Mouse (Mus musculus) stomach, embryonic 14.5 days (tissue): ENCODE data around the gene Gm7029. TPM values are rescaled to one million over a fixed set of nuclear protein-coding genes. Genes with fewer than 3 reads are reported as not detected.
"Not testable (repeated sequence)": the region's sequence is repeated elsewhere in the genome, so short reads cannot be mapped to it uniquely, and the experiment has no call there.

Experiments
- ATAC-seq: fragments of 200-750 bp; cut with Nextera tagmentation; 2 replicates; pipeline ENCODE4 v1.8.0; 2017; ENCODE audit warnings: low read depth, moderate TSS enrichment; ENCODE audit not compliant: insufficient number of reproducible peaks, insufficient read depth, low FRiP score
- H3K27ac ChIP-seq: fragments of 300-500 bp; sonication (generic); 2 replicates; pipeline ENCODE4 v1.5.1; 2014; ENCODE audit warnings: mild to moderate bottlenecking, low read length, moderate library complexity, mixed read lengths
- H3K27me3 ChIP-seq: fragments of 300-500 bp; sonication (generic); 2 replicates; pipeline ENCODE4 v1.6.1; 2014; ENCODE audit warnings: low read length, control low read depth, mixed read lengths; ENCODE audit not compliant: control insufficient read depth, insufficient read depth
- H3K36me3 ChIP-seq: fragments of 300-500 bp; sonication (generic); 2 replicates; pipeline ENCODE4 v1.6.1; 2014; ENCODE audit warnings: mild to moderate bottlenecking, control low read depth, low read length, moderate library complexity, mixed read lengths; ENCODE audit not compliant: control insufficient read depth, insufficient read depth
- H3K4me1 ChIP-seq: fragments of 300-500 bp; sonication (generic); 2 replicates; pipeline ENCODE4 v1.6.1; 2014; ENCODE audit warnings: low read length, control low read depth, mixed read lengths; ENCODE audit not compliant: control insufficient read depth, insufficient read depth
- H3K4me2 ChIP-seq: fragments of 300-500 bp; sonication (generic); replicated peaks from 2 replicates; pipeline ENCODE4 v1.6.1; 2014; ENCODE audit warnings: low read depth, low read length, control low read depth
- H3K4me3 ChIP-seq: fragments of 300-500 bp; sonication (generic); 2 replicates; pipeline ENCODE4 v1.5.1; 2014; ENCODE audit warnings: low read depth, low read length, control low read depth
- H3K9ac ChIP-seq: fragments of 300-500 bp; sonication (generic); replicated peaks from 2 replicates; pipeline ENCODE4 v1.6.1; 2014; ENCODE audit warnings: low read depth, mild to moderate bottlenecking, control low read depth, low read length, moderate library complexity, mixed read lengths
- H3K9me3 ChIP-seq: fragments of 300-500 bp; sonication (generic); 2 replicates; pipeline ENCODE4 v1.6.1; 2016; ENCODE audit warnings: low read depth, low read length, control low read depth; ENCODE audit not compliant: control insufficient read depth
- WGBS: fragments of 180-500 bp; shearing (Covaris S2); extraction: QIAGEN DNeasy Blood & Tissue Kit; methylation state at CpG from one replicate; pipeline ENCODE4 v1.1.7; 2014; 5-methylcytosine and 5-hydroxymethylcytosine counted together
- polyA plus RNA-seq: library from polyadenylated mRNA; unstranded; fragments of >200 nt; fragmentation: Nextera tagmentation; extraction: Ambion mirVana; gene quantifications from 2 replicates; pipeline ENCODE4 v1.2.1, GENCODE M21; 2014

Gene Gm7029
- polyA plus RNA-seq, 1 experiment from 2014 or later, result not detected

- H3K36me3 ChIP-seq, result peaks cover 11% of the 10 kb centered on the region
- not testable (repeated sequence) for H3K27me3 ChIP-seq, H3K27ac ChIP-seq, H3K4me2 ChIP-seq, H3K9me3 ChIP-seq, ATAC-seq, H3K4me3 ChIP-seq, H3K4me1 ChIP-seq, H3K9ac ChIP-seq
- WGBS, result 40% methylated on average over 2 of the region's 2 CpGs
Measured at GRCm38 (mm10) chr17:33887802-33888201, 14.2 kb downstream of the Gm7029 start.

DNA sequence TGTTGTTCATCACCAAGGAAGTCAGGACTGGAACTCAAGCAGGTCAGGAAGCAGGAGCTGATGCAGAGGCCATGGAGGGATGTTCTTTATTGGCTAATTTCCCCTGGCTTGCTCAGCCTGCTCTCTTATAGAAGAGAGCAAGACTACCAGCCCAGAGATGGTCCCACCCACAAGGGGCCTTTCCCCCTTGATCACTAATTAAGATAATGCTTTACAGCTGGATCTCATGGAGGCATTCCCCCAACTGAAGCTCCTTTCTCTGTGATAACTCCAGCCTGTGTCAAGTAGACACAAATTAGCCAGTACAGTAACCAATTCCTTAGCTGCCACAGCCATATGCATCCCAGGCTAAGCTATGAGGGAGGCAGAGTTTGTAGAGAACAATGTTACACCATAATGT is 14.6 kb downstream of the Gm7029 start:
- not testable (repeated sequence) for H3K4me3 ChIP-seq, H3K27me3 ChIP-seq, H3K9me3 ChIP-seq, ATAC-seq, H3K9ac ChIP-seq, H3K27ac ChIP-seq, H3K4me1 ChIP-seq
- Histone ChIP-seq H3K36me3 (peaks cover 11% of the 10 kb centered on the region), H3K4me2 (peak overlapping the region; percentile 50; the same call in 1 of the 2 replicates)

DNA sequence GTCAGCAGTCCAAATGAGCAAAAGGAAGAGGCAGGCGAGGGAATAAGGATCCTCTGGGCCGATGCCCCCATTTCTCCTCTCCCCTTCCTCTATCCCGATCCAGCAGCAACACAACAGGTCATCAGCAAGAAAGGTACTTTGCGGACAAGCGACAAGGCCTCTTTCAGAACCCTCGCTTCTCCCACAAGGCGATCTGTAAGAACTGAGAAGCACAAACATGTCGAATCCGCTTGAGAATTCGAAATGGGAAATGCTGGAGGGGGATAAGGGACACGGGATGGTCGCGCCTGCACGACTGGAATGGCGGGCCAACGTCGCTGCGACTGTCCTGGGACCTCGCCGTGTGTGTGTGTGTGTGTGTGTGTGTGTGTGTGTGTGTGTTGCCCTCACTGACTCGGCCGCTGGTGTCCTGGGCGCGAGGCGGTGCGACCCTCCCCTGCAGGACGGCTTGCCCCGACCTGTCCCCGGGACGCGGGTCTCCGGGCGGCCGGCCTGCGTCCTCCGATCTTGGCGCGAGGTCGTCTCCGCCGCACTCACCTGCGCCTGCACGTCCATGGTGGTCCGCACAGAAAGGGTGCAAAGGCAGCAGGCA is 16.4 kb downstream of the Gm7029 start:
- under 1% methylated on average over 38 of the region's 44 CpGs for WGBS
- H3K4me1 ChIP-seq, H3K9me3 ChIP-seq, H3K27me3 ChIP-seq, H3K36me3 ChIP-seq, ATAC-seq: not testable (repeated sequence)
- peak overlapping the region; percentile 55 for H3K9ac ChIP-seq
- H3K27ac ChIP-seq, result peak overlapping the region; percentile 58; the same call in 1 of the 2 replicates
- H3K4me2 ChIP-seq, result peak overlapping the region; percentile 50
- peak overlapping the region; percentile 60 for H3K4me3 ChIP-seq

- under 1% methylated on average over 47 of the region's 49 CpGs for WGBS
- peak within 1 kb of the TSS; percentile 55 for H3K9ac ChIP-seq
- peak; percentile 100 for ATAC-seq
- peaks cover 8% of the 10 kb centered on the region; the same call in 1 of the 2 replicates for H3K4me1 ChIP-seq
- H3K27ac ChIP-seq, result peak within 1 kb of the TSS; percentile 58; the same call in 1 of the 2 replicates
- H3K4me3 ChIP-seq, result peak within 1 kb of the TSS; percentile 60
- no peaks in the 10 kb centered on the region for H3K9me3 ChIP-seq
- H3K27me3 ChIP-seq, result no peaks in the 10 kb centered on the region
- peaks cover 7% of the 10 kb centered on the region; the same call in 1 of the 2 replicates for H3K36me3 ChIP-seq
- H3K4me2 ChIP-seq, result peak within 1 kb of the TSS; percentile 50
Measured at GRCm38 (mm10) chr17:33890533-33891059, 17.0 kb downstream of the Gm7029 start, which contains the start of gene Kifc1. TSS of gene Kifc1 (minus strand) at chr17:33890661.

GRCm38 (mm10) chr17:33891357-33891756 is 17.7 kb downstream of the Gm7029 start:
- peaks cover 8% of the 10 kb centered on the region; the same call in 1 of the 2 replicates for H3K4me1 ChIP-seq
- H3K9me3 ChIP-seq, result no peaks in the 10 kb centered on the region
- 56% methylated on average over 2 of the region's 2 CpGs for WGBS
- no peak for ATAC-seq
- H3K9ac ChIP-seq, result no peak overlapping the region
- no peak overlapping the region for H3K27ac ChIP-seq
- no peak overlapping the region for H3K4me3 ChIP-seq
- H3K4me2 ChIP-seq, result no peak overlapping the region
- H3K27me3 ChIP-seq, result no peaks in the 10 kb centered on the region
- peaks cover under 1% of the 10 kb centered on the region; the same call in 1 of the 2 replicates for H3K36me3 ChIP-seq

GRCm38 (mm10) chr17:33891892-33892291 is 18.3 kb downstream of the Gm7029 start:
- H3K4me3 ChIP-seq, ATAC-seq, H3K27ac ChIP-seq, H3K36me3 ChIP-seq, H3K9me3 ChIP-seq, H3K4me1 ChIP-seq, H3K27me3 ChIP-seq, H3K9ac ChIP-seq, H3K4me2 ChIP-seq: not testable (repeated sequence)
- 65% methylated on average over 6 of the region's 6 CpGs for WGBS

DNA sequence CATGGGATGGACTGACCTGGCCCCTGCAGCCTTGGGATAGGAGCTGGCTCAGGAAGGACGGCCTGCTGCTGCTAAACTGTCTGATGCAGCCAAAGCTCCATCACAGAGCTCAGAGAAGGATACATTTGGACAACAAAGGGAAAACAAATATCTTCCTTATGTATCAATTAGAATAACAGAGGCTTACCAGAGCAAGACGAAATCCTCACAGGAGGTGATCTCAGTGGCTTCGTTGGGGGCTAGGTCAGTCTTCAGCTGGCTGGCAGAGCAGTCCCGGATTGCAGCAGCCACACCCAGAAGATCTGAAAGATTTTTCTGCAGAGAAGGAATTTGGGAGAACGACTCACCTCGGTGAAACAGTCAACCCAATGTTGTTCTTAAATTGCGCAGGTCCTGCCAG is 18.8 kb downstream of the Gm7029 start:
- WGBS, result 24% methylated on average over 7 of the region's 7 CpGs
- Histone ChIP-seq H3K36me3 (no peaks in the 10 kb centered on the region), H3K9ac (no peak overlapping the region), H3K27me3 (no peaks in the 10 kb centered on the region), H3K9me3 (no peaks in the 10 kb centered on the region), H3K4me1 (peaks cover 8% of the 10 kb centered on the region; the same call in 1 of the 2 replicates), H3K4me3 (no peak overlapping the region), H3K27ac (no peak overlapping the region), H3K4me2 (no peak overlapping the region)
- ATAC-seq, result no peak

GRCm38 (mm10) chr17:33893011-33893410 is 19.4 kb downstream of the Gm7029 start:
- 55% methylated on average over 4 of the region's 4 CpGs for WGBS
- H3K27me3 ChIP-seq, H3K4me1 ChIP-seq, H3K27ac ChIP-seq, ATAC-seq, H3K4me3 ChIP-seq, H3K4me2 ChIP-seq, H3K36me3 ChIP-seq, H3K9ac ChIP-seq, H3K9me3 ChIP-seq: not testable (repeated sequence)
